Mouse (Mus musculus): Measurements from ENCODE around the gene Pbx1.

- TF ChIP-seq POLR2A (IDR thresholded peaks at IDR 0.05; ENCODE audit: control insufficient read depth, low read depth, low read length) (no peak), CTCF (IDR thresholded peaks at IDR 0.05; ENCODE audit: control insufficient read depth, insufficient read depth, insufficient replicate concordance, low read depth, low read length) (no peak)
Observed at GRCm38 (mm10) chr1:168135545-168135944, 296.5 kb downstream of the Pbx1 start.
